Mouse (Mus musculus) kidney, adult 2 months (tissue): ENCODE measurements around the gene Slc25a23. TPM values are rescaled to one million over a fixed set of nuclear protein-coding genes. Genes with fewer than 3 reads are reported as not detected.

Experiments
- DNase-seq: peaks from one replicate; pipeline ENCODE4 v3.0.0; 2021
- H3K27ac ChIP-seq: fragments of 200-500 bp; 2 replicates; pipeline ENCODE4 v1.5.1; 2012; ENCODE audit warnings: low read depth, low read length, control low read depth, inconsistent platforms; ENCODE audit not compliant: insufficient read depth
- H3K27me3 ChIP-seq: fragments of 200-500 bp; replicated peaks from 2 replicates; pipeline ENCODE4 v1.6.1; 2012; ENCODE audit warnings: mild to moderate bottlenecking, moderate library complexity, low read length, inconsistent platforms; ENCODE audit not compliant: control insufficient read depth, insufficient read depth
- H3K36me3 ChIP-seq: fragments of 200-500 bp; 2 replicates; pipeline ENCODE4 v1.6.1; 2012; ENCODE audit warnings: mild to moderate bottlenecking, moderate library complexity, low read length, inconsistent platforms; ENCODE audit not compliant: control insufficient read depth, insufficient read depth
- H3K4me1 ChIP-seq: fragments of 200-500 bp; 2 replicates; pipeline ENCODE4 v1.6.1; 2011; ENCODE audit warnings: low read length; ENCODE audit not compliant: control insufficient read depth, insufficient read depth
- H3K4me3 ChIP-seq: fragments of 200-500 bp; 2 replicates; pipeline ENCODE4 v1.5.1; 2011; ENCODE audit warnings: mild to moderate bottlenecking, low read depth, low read length, control low read depth; ENCODE audit not compliant: insufficient read depth
- CTCF ChIP-seq: fragments of 200-500 bp; conservative IDR thresholded peaks from 2 replicates; pipeline ENCODE4 v1.5.1; 2011; ENCODE audit warnings: low read depth, mild to moderate bottlenecking, control low read depth, low read length, moderate library complexity, mixed read lengths; ENCODE audit not compliant: insufficient read depth, insufficient read length
- POLR2A ChIP-seq: fragments of 200-500 bp; IDR thresholded peaks from one replicate; pipeline ENCODE4 v1.6.1; 2011; ENCODE audit warnings: low read depth, low read length, control low read depth
- WGBS: fragments of 180-500 bp; shearing (Covaris S2); methylation state at CpG from one replicate; pipeline ENCODE4 v1.1.7; 2018; 5-methylcytosine and 5-hydroxymethylcytosine counted together
- polyA plus RNA-seq: library from polyadenylated mRNA; depleted of rRNA; stranded (reverse); fragments of >200 nt; gene quantifications from 2 replicates; pipeline ENCODE4 v1.2.3, GENCODE M21; 2012

Slc25a23 gene
- polyA plus RNA-seq, 1 experiment, result 124 TPM

GRCm38 (mm10) chr17:57032854-57033253, 26.8 kb downstream of the Slc25a23 start:
- TF ChIP-seq CTCF, result no peak
- no peak for TF ChIP-seq POLR2A
- H3K4me1 ChIP-seq, result peaks cover 10% of the 10 kb centered on the region; the same call in 1 of the 2 replicates
- no peak overlapping the region for H3K27ac ChIP-seq
- no peaks in the 10 kb centered on the region for H3K36me3 ChIP-seq
- whole genome bisulfite sequencing, result 86% methylated on average over 4 of the region's 4 CpGs
- H3K27me3 ChIP-seq, result no peaks in the 10 kb centered on the region
- no peak overlapping the region for H3K4me3 ChIP-seq
- DNase-seq, result no peak

DNA sequence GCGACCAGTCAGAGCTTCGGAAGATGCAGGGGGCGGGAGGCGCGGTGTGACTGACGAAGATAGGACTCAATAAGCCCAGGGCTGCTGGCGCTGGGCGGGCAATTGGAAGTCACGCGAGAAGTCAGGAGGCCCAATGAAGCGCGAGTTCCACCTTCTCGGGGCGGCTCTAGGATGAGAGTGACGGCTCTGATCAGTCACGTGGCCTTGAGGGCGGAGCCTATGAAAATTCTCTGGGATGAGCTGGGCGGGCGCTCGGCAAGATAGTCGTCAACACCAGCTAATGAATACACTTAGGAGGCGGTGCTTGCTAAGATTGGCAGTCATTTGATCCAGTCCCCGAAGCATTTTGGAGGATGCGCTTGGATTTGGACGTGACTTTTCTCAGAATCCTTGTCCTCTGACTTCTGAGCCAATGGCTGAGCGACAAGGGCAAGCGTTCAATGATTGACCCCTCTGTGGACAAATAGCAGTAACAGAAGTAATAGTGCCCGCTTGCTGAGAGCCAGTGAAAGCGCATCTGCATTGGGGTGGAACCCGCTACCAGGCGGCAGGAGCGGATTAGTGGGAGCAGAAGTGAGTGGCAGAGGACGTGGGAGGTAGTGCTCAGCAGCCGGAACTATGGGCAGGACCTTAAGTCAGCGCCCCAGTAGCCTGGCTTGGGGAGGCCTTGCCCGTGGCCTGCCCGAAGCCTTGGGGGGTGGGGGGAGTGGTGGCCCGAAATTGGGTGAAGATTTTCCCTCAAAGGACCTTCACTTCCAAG, 27.8 kb downstream of the Slc25a23 start:
- Histone ChIP-seq H3K4me3 (peak overlapping the region; percentile 46), H3K36me3 (no peaks in the 10 kb centered on the region), H3K4me1 (peaks cover 10% of the 10 kb centered on the region; the same call in 1 of the 2 replicates), H3K27me3 (no peaks in the 10 kb centered on the region), H3K27ac (peak overlapping the region; percentile 86)
- TF ChIP-seq POLR2A, result peak; percentile 96
- no peak for TF ChIP-seq CTCF
- DNase-seq, result peak; percentile 100
- WGBS, result under 1% methylated on average over 38 of the region's 38 CpGs

- Histone ChIP-seq H3K27me3 (no peaks in the 10 kb centered on the region), H3K36me3 (no peaks in the 10 kb centered on the region), H3K4me1 (peaks cover 10% of the 10 kb centered on the region; the same call in 1 of the 2 replicates), H3K4me3 (peak within 1 kb of the TSS; percentile 92), H3K27ac (peak within 1 kb of the TSS; percentile 86)
- peak; percentile 21 for DNase-seq
- WGBS, result 1% methylated on average over 94 of the region's 99 CpGs
- no peak for TF ChIP-seq CTCF
Measured at GRCm38 (mm10) chr17:57030931-57031660, 28.6 kb downstream of the Slc25a23 start, which contains the start of gene Khsrp. Gene Khsrp, minus strand, starts transcription at chr17:57031522.

- 12% methylated on average over 8 of the region's 8 CpGs for WGBS
- H3K36me3 ChIP-seq, result peaks cover 1% of the 10 kb centered on the region; the same call in 1 of the 2 replicates
- TF ChIP-seq CTCF (no peak), POLR2A (no peak)
- no peak overlapping the region for H3K4me3 ChIP-seq
- H3K4me1 ChIP-seq, result peaks cover 10% of the 10 kb centered on the region; the same call in 1 of the 2 replicates
- no peaks in the 10 kb centered on the region for H3K27me3 ChIP-seq
- H3K27ac ChIP-seq, result no peak overlapping the region
- peak; percentile 49 for DNase-seq
Measured at GRCm38 (mm10) chr17:57029691-57030090, 30.0 kb downstream of the Slc25a23 start.

DNA sequence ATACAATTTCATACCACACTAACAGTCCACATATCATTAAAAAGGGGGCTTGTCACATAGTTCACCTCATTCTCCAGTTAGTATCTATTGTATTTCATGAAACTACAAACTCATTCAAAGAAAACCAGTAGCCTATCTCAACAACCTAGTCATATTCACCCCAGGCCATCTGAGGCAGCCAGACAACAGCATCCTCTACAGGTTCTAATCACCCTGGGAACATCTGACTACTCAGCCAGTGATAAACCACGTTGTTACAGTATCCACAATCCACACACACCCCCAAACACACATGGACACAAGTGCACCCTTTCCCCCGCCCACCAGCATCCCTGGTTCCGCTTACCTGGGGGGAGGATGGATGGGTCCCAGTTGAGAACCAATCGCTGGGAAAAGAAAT, 32.2 kb downstream of the Slc25a23 start:
- no peak overlapping the region for H3K4me3 ChIP-seq
- H3K27ac ChIP-seq, result no peak overlapping the region
- H3K36me3 ChIP-seq, result peaks cover 6% of the 10 kb centered on the region
- H3K4me1 ChIP-seq, result peaks cover 10% of the 10 kb centered on the region; the same call in 1 of the 2 replicates
- TF ChIP-seq CTCF (no peak), POLR2A (no peak)
- H3K27me3 ChIP-seq, result no peaks in the 10 kb centered on the region
- DNase-seq, result no peak
- WGBS, result 81% methylated on average over 4 of the region's 4 CpGs

DNA sequence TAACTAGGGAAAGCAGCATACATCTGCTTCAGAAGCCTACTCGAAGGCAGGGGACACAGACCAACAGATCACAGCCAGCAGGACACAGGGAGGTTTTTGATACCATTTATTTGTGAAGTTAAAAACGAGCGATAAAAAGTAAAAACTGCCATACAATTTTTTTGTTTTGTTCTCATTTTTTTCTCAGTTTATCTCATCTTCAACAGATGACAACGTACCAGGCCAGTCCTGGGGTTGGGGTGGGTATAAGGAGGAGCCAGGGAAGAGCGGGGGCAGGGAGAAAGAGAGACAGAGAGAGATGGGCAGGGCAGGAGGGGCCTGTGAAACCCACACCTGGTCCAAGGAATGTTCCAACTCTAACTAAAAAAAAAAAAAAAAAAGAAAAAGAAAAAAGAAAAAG, 38.7 kb downstream of the Slc25a23 start:
- Histone ChIP-seq H3K4me3 (no peak overlapping the region), H3K36me3 (peaks cover 6% of the 10 kb centered on the region), H3K27ac (no peak overlapping the region), H3K4me1 (no peaks in the 10 kb centered on the region), H3K27me3 (no peaks in the 10 kb centered on the region)
- no peak for DNase-seq
- WGBS, result 92% methylated on average over 5 of the region's 5 CpGs
- TF ChIP-seq CTCF (no peak), POLR2A (no peak)

GRCm38 (mm10) chr17:57019693-57020092, 40.0 kb downstream of the Slc25a23 start:
- Histone ChIP-seq H3K4me3 (no peak overlapping the region), H3K27me3 (no peaks in the 10 kb centered on the region), H3K4me1 (no peaks in the 10 kb centered on the region), H3K27ac (no peak overlapping the region), H3K36me3 (peaks cover 4% of the 10 kb centered on the region)
- TF ChIP-seq CTCF, result no peak
- no peak for DNase-seq
- 97% methylated on average over 2 of the region's 2 CpGs for WGBS
